Mouse (Mus musculus): Measurements from ENCODE around the gene Cmpk2.
"Not testable (repeated sequence)": the region's sequence is repeated elsewhere in the genome, so short reads cannot be mapped to it uniquely, and the experiment has no call there.

The Cmpk2 gene

DNA sequence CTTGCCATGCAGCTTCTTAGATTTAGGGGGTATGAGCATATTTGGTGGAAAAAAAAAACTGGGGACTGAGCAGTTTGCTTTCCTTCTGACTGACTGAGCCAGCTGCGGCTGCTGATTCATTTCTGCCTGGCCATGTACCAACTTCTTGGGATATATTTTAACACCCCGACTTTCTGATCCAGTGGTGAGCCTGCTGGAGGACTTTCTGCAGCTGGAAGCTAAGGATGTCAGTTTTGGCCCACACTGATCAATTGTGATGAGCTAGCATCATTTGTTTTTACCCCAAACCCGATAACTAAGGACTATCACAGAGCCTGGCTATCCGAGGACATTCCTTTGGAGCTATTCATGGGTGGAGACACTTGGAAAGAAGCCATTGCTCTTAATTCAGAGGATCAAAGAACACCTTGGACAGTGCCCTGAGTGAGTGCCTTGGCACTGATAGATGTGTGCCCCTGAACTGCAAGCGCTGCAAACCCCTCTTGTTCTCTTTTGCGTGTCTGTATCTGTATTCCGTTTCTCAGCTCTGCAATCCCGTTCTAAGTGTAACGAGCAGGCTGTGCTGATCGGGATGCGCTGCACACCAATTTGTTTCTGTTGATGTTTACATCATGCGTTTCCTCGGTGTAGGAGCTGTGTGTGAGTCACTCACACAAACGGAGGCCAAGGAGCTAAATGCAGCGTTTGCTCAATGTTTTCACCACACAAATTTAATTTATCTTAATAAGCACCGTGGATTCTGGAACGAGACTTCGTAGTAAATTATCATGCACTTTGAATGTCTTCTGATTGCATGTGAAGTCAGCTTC, 9.4 kb downstream of the Cmpk2 start:
- DNase-seq (ENCODE audit: low read depth): no peak

DNA sequence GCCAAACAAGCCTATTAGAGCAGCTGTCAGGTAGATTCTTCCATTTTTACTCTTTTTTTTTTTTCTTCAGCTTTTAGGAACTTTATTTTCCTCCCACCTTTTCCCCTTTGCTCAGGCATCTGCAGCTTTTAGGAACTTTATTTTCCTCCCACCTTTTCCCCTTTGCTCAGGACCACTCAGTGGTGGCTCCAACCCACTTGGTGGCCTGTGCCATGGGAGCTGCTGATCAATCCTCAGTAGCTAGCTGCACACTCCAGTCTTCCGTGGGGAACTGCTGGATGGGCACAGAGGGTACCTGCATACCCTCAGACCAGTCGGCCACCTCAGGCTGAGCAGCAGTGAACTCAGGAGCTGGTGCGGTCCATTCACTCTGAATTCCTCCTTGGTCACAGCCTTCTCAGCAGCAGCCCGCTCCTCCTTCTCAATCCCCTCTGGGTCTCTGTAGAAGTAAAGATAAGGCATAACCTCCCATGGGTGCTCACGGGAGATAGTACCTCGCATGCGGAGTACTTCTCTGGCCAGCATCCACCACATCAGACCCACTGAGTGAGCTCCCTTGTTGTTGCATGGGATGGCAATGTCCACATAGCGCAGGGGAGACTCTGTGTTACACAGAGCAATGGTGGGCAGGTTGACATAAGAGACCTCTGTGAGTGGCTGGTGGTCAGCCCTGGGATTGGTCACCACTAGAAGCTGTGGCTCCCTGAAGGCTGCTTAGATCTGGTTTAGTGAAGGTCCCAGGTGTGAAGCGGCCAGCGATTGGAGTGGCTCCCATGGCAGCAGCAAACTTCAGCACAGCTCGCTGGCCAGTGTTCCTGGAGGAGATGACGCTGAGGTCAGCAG, 17.0 kb downstream of the Cmpk2 start:
- DNase-seq (ENCODE audit: low read depth): not testable (repeated sequence)

DNA sequence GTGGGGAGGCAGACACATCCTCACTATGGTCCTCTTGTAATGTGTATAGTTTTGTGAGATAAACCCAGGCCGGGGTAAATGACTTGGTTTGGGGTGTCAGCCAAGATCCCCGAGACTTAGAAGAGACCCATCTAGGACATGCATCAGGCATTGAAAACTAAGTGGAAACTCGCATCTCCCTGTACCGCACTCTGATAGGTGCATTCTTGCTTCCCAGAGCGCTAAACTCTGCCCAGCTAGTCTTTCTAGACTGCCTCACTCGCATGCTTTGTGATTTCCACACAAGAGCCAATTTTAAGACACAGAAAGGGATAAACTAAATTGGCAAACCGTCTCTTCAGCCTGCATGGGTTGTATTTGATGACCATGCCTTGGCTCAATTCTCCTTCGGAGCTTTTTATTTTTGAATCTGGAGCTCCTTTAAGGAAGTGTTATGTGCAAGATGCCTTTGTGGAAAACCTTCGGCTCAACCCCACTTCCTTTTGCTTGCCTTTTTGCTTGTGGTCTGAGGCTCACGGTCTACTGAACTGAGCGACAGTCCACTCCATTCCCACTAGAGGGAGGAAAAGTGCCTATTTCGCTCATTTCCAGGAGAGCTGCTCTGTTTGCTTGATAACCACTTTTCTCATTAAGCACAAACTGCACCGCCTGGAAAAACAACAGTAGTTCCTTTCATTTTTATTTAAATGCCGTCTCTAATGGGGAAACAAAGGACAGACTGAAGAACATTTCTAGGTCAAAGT, 19.0 kb downstream of the Cmpk2 start:
- DNase-seq (ENCODE audit: low read depth): no peak

DNA sequence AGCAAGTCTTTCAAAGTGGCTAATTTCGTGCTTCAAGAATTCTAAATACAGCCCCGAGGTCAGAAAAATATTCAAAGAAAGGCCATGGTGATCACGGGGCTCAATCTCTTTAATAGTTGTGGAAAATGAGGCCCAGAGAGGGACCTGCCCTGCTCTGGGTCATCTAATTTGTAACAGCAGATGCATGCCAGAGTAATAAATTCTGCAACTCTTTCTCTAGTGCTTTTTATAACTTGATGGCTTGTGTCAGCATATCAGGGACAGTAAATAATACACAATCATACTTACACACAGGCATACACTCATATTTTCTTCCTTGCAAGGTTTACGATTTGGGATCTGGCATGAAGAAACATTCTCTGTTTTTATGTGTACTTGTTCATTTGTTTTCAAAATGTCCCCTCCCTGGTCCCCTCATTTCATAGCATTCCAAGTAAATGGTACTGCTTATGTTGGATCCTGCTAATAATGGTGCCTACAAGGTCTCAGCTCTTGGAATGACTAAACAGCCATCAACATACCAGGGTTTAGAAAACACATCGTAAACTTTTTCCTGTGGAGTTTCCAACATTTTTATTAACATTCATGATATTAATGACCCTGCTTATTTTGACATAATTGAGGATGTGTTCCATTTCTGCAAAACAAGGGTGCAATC, 19.7 kb downstream of the Cmpk2 start:
- no peak for DNase-seq (ENCODE audit: low read depth)

DNA sequence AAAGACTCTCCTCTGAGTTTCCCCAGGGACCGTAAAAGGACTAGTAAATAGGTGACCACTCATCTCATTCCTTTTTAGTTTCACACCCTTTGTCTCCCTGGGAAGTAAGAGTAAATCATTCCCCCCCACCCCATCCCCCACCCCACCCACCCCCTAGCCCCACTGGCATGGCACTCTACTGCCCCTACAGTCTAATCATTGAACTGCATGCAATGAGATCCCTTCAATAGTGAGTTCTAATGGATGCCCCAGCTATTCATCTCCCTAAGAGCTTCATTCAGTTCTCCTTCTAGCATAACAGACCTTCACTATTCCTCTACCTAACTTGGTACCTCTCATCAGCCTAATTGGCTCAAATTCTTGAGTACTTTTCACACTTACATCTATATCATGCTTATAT, 20.9 kb downstream of the Cmpk2 start:
- no peak for DNase-seq (ENCODE audit: low read depth)

DNA sequence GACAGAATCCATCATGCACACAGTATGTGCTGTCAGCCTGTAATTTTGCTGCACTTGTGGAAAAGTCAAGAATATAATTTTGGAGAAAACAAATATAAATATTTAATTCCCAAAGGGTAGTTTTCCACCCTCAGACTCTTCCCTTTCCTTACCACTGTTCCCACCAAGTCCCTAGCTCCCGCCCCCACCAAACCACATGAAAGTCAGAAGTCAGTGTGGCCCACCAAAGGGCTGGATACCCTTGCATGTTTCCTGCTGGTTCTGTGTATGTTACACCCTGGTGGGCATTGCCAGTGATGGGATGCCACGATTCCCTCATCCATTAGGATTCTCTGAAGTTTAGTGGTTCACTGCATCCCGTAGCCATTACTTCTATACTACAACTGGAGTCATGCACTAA, 32.0 kb downstream of the Cmpk2 start:
- DNase-seq (ENCODE audit: low read depth): no peak

DNA sequence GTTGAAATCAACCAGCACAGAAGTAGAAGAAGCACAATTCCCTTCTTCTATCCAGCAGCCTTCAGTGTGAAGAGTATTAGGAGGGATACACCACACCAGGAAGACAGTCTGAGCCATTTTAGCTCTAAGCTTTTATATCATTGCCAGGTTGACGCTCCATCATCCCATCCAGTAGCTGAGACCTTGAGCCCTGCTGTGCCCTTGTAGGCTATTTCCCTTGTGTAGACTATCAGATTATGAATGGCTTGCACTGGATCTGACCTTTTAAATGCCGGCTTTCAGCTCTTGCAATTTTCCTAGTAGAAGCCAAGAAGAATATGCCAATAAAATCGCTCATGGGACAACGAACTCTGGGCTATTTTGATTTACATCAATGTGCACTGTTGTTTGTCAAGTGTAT, 42.0 kb downstream of the Cmpk2 start:
- no peak for DNase-seq (ENCODE audit: low read depth)

DNA sequence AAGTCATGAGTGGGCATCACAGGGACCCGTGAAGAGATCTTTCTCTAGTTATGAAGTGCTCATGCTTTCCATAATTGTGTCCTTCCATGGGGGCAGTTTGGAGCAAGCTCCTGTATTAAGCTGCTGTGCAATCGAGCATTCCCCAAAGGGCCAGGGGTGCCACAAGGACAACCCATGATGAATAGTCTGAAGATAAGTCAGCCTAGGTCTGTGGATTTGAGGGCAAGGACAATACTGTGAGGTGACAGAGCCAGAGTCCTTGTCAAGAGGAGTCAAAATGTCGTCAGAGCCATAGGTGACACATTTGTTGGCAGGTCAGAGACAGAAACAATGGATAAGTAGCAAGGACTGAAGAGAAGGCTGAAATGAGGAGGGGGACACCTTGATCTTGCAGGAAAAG, 49.2 kb downstream of the Cmpk2 start:
- DNase-seq (ENCODE audit: low read depth): no peak

DNA sequence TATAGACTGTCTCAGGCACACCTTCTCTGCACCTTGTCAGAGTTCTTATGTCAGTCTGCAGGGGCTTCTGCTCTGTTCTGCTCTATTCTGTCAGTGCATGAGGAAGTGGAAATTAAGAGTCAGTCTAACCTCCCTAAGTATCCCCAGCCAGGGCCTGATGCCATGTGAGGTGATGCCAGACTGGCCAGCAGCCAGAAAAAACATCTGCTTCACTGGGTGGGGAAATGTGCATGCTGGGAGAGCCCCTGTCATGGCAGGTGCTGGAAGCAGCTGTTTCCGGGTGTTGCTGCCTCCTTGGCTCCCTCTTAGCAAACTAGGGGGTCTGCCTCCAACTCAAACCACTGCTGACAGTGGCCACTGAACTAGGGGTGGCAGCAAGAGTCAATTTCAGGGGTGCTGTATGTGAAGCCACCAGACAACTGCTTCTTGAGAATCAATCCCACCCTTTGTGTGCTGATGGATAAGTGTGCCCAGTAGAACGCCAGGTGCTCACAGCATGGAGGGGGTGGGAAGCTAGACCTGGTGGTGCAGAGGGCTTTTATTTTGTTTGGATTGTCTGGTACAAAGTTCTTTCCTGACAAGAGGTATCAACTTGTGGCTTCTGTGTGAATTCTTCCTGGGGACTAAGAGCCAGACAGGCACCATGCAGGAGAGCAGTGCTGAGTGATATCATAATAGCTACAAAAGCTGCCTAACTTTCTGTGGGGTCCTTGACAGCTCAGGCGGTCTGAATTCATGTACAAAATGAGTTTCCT, 56.1 kb downstream of the Cmpk2 start:
- no peak for DNase-seq (ENCODE audit: low read depth)

DNA sequence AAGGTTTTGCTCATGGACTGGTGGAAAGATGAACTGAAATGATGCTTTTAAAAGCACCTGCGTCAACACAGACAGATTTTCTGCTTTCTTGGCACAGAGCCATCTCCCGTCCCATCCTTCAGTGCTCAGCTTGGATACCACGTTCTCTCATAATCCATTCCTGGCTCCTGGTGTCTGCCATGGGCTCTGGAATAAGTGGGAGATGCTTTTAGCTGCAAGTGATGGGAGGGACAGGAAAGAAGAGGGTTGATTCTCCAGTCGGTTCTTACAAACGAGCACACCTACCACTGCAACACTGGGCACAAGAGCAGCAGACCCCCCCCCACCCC, 56.7 kb downstream of the Cmpk2 start:
- DNase-seq (ENCODE audit: low read depth): no peak

All from c-Kit-positive CD71-negative TER-119-negative erythroid progenitor cells, embryonic 14.5 days (primary cell).